Mouse (Mus musculus) forebrain, embryonic 12.5 days (tissue): ENCODE measurements around the gene Ddx24. TPM values are rescaled to one million over a fixed set of nuclear protein-coding genes. Genes with fewer than 3 reads are reported as not detected.

ENCODE experiments used
- ATAC-seq: fragments of 200-750 bp; cut with Nextera tagmentation; 2 replicates; pipeline ENCODE4 v1.8.0; 2017; ENCODE audit warnings: moderate TSS enrichment; ENCODE audit not compliant: low FRiP score
- H3K27ac ChIP-seq: fragments of 300-500 bp; sonication (generic); 2 replicates; pipeline ENCODE4 v1.5.1; 2016; ENCODE audit warnings: mild to moderate bottlenecking
- H3K27me3 ChIP-seq: fragments of 300-500 bp; sonication (generic); 2 replicates; pipeline ENCODE4 v1.6.1; 2016; ENCODE audit warnings: mild to moderate bottlenecking
- H3K36me3 ChIP-seq: fragments of 300-500 bp; sonication (generic); replicated peaks from 2 replicates; pipeline ENCODE4 v1.6.1; 2016; ENCODE audit warnings: mild to moderate bottlenecking
- H3K4me1 ChIP-seq: fragments of 300-500 bp; sonication (generic); 2 replicates; pipeline ENCODE4 v1.6.1; 2016
- H3K4me2 ChIP-seq: fragments of 300-500 bp; sonication (generic); 2 replicates; pipeline ENCODE4 v1.6.1; 2016; ENCODE audit warnings: mild to moderate bottlenecking, moderate library complexity
- H3K4me3 ChIP-seq: fragments of 300-500 bp; sonication (generic); replicated peaks from 2 replicates; pipeline ENCODE4 v1.5.1; 2016; ENCODE audit warnings: mild to moderate bottlenecking
- H3K9ac ChIP-seq: fragments of 300-500 bp; sonication (generic); 2 replicates; pipeline ENCODE4 v1.6.1; 2016; ENCODE audit warnings: mild to moderate bottlenecking
- H3K9me3 ChIP-seq: fragments of 300-500 bp; sonication (generic); 2 replicates; pipeline ENCODE4 v1.6.1; 2016
- WGBS: fragments of 180-500 bp; shearing (Covaris S2); methylation state at CpG from one replicate; pipeline ENCODE4 v1.1.7; 2016; 5-methylcytosine and 5-hydroxymethylcytosine counted together
- polyA plus RNA-seq: library from polyadenylated mRNA; unstranded; fragments of >200 nt; fragmentation: Nextera tagmentation; extraction: Ambion mirVana; gene quantifications from 2 replicates; pipeline ENCODE4 v1.2.1, GENCODE M21; 2016

Gene Ddx24
- polyA plus RNA-seq, 1 experiment from 2014 or later: 127 TPM

GRCm38 (mm10) chr12:103358951-103359801, 66.5 kb downstream of the Ddx24 start:
- no peak for ATAC-seq

GRCm38 (mm10) chr12:103358216-103358615, 67.4 kb downstream of the Ddx24 start:
- no peak for ATAC-seq
- H3K27me3 ChIP-seq: no peaks in the 10 kb centered on the region
- no peak overlapping the region for H3K9ac ChIP-seq
- no peak overlapping the region for H3K4me2 ChIP-seq
- no peaks in the 10 kb centered on the region for H3K9me3 ChIP-seq
- WGBS: 85% methylated on average over 8 of the region's 8 CpGs
- no peak overlapping the region for H3K4me3 ChIP-seq
- no peaks in the 10 kb centered on the region for H3K36me3 ChIP-seq
- H3K27ac ChIP-seq: no peak overlapping the region
- peaks cover 4% of the 10 kb centered on the region; the same call in 1 of the 2 replicates for H3K4me1 ChIP-seq

More at GRCm38 (mm10) chr12:103358951-103359801, 66.5 kb downstream of the Ddx24 start:
- H3K4me1 ChIP-seq: no peaks in the 10 kb centered on the region
- H3K9ac ChIP-seq: no peak overlapping the region
- H3K4me3 ChIP-seq: no peak overlapping the region
- H3K27ac ChIP-seq: no peak overlapping the region
- H3K9me3 ChIP-seq: no peaks in the 10 kb centered on the region
- 77% methylated on average over 4 of the region's 4 CpGs for WGBS
- H3K27me3 ChIP-seq: no peaks in the 10 kb centered on the region
- no peak overlapping the region for H3K4me2 ChIP-seq
- no peaks in the 10 kb centered on the region for H3K36me3 ChIP-seq

Other genes starting within 250 kb of the Ddx24 start
- 0.23 and 0.29 TPM in 2 replicates for gene Prima1, start 183.7 kb downstream of the Ddx24 start, polyA plus RNA-seq
- 14.1 and 17.4 TPM in 2 replicates for gene Fam181a, start 114.9 kb downstream of the Ddx24 start, polyA plus RNA-seq
- 0.56 and 0.65 TPM in 2 replicates for gene Asb2, start 69.8 kb downstream of the Ddx24 start, polyA plus RNA-seq
- 13.7 and 15.1 TPM in 2 replicates for gene Otub2, start 37.1 kb downstream of the Ddx24 start, polyA plus RNA-seq
- 0.38 and 0.87 TPM in 2 replicates for gene 9330161L09Rik, start 18.0 kb downstream of the Ddx24 start, polyA plus RNA-seq
- 3.7 and 4.0 TPM in 2 replicates for gene Ifi27, start 8.4 kb upstream of the Ddx24 start, polyA plus RNA-seq
- 1.7 and 3.2 TPM in 2 replicates for gene Ifi27l2a, start 17.9 kb upstream of the Ddx24 start, polyA plus RNA-seq
- not detected in 2 replicates for gene Ifi27l2b, start 31.4 kb upstream of the Ddx24 start, polyA plus RNA-seq
- 3.0 and 3.5 TPM in 2 replicates for gene Ppp4r4, start 106.5 kb upstream of the Ddx24 start, polyA plus RNA-seq
- gene Serpina10, start 205.6 kb upstream of the Ddx24 start, polyA plus RNA-seq: not detected in 2 replicates
- gene Serpina6, start 231.4 kb upstream of the Ddx24 start, polyA plus RNA-seq: not detected in 2 replicates